Mouse (Mus musculus): ENCODE results near the gene Sbk3.

Sbk3 gene

DNA sequence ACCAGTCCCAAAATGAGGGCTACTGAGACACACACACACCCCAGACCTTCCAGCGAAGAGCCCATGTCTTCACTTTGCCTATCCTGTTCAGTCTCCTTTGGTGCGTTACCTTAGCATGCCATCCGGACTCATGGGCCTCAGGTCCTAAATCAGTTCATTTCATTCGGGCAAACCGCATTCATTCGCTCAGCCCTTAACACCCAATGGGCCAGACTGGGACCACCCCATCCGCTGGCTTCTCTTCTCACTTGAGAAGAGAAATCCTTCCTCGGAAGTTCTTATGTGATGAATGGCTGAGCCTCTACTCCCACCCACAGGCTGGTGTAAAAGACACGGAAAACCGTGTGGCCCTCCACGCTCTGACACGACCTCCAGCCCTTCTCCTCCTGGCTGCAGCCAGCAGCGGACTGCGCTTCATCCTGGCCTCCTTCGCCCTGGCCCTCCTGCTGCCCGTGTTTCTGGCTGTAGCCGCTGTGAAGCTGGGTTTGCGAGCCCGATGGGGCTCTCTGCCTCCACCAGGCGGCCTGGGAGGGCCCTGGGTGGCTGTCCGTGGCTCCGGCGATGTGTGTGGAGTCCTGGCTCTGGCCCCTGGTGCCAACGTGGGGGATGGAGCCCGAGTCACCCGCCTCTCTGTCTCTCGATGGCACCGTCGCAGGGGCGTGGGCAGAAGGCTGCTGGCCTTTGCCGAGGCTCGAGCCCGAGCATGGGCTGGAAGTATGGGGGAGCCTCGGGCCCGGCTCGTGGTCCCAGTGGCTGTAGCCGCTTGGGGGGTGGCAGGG is 47.2 kb downstream of the Sbk3 start:
- Histone ChIP-seq H3K9me3 (ENCODE audit: low read length) (no peaks in the 10 kb centered on the region), H3K4me1 (replicated peaks; ENCODE audit: low read depth, low read length) (peaks cover 85% of the 10 kb centered on the region), H3K36me3 (ENCODE audit: insufficient read depth, low read length) (peaks cover 7% of the 10 kb centered on the region), H3K4me3 (replicated peaks; ENCODE audit: low read length) (peak overlapping the region; percentile 74), H3K27me3 (ENCODE audit: insufficient read depth, low read length) (peaks cover 45% of the 10 kb centered on the region)
- TF ChIP-seq NANOG (IDR thresholded peaks at IDR 0.05; ENCODE audit: borderline replicate concordance, low read length) = no peak
- no peak for TF ChIP-seq CTCF (conservative IDR thresholded peaks at IDR 0.05; ENCODE audit: low read length)
- no peak for TF ChIP-seq POU5F1 (IDR thresholded peaks at IDR 0.05; ENCODE audit: borderline replicate concordance, low read length)

DNA sequence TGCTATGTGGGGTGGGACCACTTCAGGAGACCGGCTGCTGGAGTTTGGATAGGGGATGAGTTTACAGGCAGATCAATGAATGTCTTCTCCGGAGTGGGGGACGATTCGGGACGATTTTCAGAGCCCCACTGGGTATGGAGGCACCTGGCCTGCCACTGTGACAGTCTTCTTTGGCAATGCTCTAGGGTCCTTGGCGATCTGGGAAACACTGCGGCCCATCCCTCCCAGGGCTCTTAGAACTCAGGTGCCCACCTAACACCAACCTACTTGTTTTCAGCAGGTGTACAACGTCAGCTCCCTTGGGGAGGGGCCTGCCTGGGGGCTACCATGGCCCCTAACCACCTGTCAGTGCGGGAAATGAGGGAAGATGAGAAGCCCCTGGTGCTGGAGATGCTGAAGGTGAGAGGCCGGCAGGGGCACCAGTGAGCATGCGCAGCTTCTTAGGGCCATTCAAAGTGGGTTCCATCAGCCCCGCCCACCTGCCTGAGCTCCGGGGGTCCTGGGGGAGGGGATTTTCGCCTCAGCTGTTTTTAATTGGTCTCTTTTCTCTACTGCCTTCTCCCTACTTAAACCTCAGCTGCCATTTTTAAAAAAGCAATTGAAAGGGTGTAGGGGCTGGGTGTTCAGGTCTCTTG is 47.9 kb downstream of the Sbk3 start:
- no peaks in the 10 kb centered on the region for H3K9me3 ChIP-seq (ENCODE audit: low read length)
- H3K36me3 ChIP-seq (ENCODE audit: insufficient read depth, low read length) = peaks cover 15% of the 10 kb centered on the region
- H3K4me3 ChIP-seq (replicated peaks; ENCODE audit: low read length) = peak overlapping the region; percentile 74
- H3K4me1 ChIP-seq (replicated peaks; ENCODE audit: low read depth, low read length) = peaks cover 92% of the 10 kb centered on the region
- peaks cover 41% of the 10 kb centered on the region for H3K27me3 ChIP-seq (ENCODE audit: insufficient read depth, low read length)
- TF ChIP-seq NANOG (IDR thresholded peaks at IDR 0.05; ENCODE audit: borderline replicate concordance, low read length) = no peak
- TF ChIP-seq CTCF (conservative IDR thresholded peaks at IDR 0.05; ENCODE audit: low read length) = peak; percentile 19; the same call in 1 of the 2 replicates

DNA sequence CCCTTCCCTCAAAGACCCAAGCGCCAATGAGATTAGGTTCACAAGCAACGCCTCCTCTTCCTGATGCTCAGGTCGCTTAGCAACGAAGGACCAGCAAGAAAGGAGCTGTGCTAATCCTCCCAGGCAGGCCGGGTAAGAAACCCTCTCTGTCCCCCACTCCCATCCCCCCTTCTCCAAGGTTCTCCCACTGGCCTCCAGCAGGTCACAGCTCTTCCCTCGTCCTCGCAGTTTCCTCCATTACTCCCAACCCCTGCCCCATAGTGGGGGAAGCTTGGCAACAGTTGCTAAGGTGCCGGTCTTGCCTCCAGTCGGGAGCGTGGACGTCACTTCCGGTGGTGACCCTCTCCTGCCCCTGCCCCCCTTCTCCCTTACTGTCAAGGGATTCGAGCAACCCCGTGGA is 48.5 kb downstream of the Sbk3 start:
- peaks cover 36% of the 10 kb centered on the region for H3K27me3 ChIP-seq (ENCODE audit: insufficient read depth, low read length)
- H3K4me1 ChIP-seq (replicated peaks; ENCODE audit: low read depth, low read length) = peaks cover 97% of the 10 kb centered on the region
- no peaks in the 10 kb centered on the region for H3K9me3 ChIP-seq (ENCODE audit: low read length)
- H3K36me3 ChIP-seq (ENCODE audit: insufficient read depth, low read length) = peaks cover 20% of the 10 kb centered on the region
- H3K4me3 ChIP-seq (replicated peaks; ENCODE audit: low read length) = peak overlapping the region; percentile 74
- no peak for TF ChIP-seq NANOG (IDR thresholded peaks at IDR 0.05; ENCODE audit: borderline replicate concordance, low read length)
- TF ChIP-seq POU5F1 (IDR thresholded peaks at IDR 0.05; ENCODE audit: borderline replicate concordance, low read length) = no peak
- no peak for TF ChIP-seq CTCF (conservative IDR thresholded peaks at IDR 0.05; ENCODE audit: low read length)

DNA sequence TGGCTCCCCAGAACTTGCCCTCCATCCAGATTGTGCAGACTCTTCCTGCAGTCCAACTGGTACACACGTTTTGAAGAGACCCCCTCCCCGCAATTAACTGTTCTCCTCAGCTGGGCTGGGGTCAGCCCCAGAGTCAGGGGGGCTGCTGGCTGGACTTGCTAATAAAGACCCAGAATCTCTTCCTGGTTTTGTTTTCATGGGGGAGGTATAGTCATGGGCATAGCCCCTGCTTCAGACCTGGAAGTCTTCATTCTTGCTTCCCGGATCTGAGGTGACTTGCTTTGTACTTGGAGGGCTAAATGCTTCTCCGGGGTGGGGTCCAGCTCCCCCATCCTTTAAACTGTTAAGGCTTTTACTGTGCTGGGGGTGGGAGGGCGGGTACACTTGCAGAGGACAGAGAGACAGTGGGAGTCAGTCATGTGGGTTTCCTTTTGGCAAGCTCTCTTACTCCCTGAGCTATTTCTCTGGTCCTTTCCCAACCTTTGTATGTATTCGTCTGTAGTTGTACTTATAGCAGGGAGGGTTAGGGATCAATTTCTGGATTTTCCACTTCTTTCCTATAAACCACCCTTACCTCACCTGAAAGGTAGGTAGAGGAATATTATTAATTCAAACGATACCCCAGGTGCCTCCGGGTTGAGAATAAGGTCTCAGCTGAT is 49.0 kb downstream of the Sbk3 start, which contains the start of gene Nat14:
TSS of gene Nat14 (plus strand) at position 205 of the 659 bp plus-strand sequence.
- Histone ChIP-seq H3K9me3 (ENCODE audit: low read length) (no peaks in the 10 kb centered on the region), H3K4me1 (replicated peaks; ENCODE audit: low read depth, low read length) (peaks cover 96% of the 10 kb centered on the region), H3K36me3 (ENCODE audit: insufficient read depth, low read length) (peaks cover 25% of the 10 kb centered on the region), H3K27me3 (ENCODE audit: insufficient read depth, low read length) (peaks cover 31% of the 10 kb centered on the region), H3K4me3 (replicated peaks; ENCODE audit: low read length) (peak within 1 kb of the TSS; percentile 74)
- TF ChIP-seq CTCF (conservative IDR thresholded peaks at IDR 0.05; ENCODE audit: low read length) (no peak), NANOG (IDR thresholded peaks at IDR 0.05; ENCODE audit: borderline replicate concordance, low read length) (no peak), POU5F1 (IDR thresholded peaks at IDR 0.05; ENCODE audit: borderline replicate concordance, low read length) (no peak)

DNA sequence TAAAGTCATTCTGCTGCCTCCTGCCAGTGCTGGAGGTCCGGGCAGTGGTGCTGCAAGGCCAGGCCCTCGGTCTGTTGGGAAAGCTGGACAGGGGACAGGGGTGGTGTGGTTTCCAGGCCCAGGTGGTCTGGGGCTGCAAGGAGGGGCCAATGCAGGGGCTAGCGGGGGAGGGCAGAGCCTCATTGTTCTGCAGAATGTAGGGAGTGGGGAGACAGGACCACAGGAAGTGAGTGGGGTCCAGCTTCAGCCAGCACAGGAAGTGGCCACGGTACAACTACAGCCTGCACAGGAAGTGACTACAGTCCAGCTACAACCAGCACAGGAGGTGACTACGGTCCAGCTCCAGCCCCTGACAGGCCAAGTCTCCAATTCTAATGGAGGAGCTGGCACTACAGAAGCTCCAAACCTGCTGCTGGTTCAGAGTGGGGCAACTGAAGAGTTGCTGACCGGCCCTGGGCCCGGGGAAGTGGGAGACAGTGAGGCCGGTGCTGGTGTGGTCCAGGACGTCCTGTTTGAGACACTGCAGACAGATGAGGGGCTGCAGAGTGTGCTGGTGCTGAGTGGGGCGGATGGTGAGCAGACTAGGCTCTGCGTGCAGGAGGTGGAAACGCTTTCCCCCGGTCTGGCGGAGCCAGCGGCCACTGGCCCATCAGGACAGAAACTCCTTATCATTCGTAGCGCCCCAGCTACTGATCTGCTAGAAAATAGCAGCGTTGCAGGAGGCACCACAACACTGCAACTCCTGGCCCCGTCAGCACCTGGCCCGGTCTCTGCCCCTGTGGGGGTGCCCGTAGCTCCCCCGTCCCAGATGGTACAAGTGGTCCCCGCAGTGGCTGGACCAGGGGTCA is 49.8 kb downstream of the Sbk3 start:
- Histone ChIP-seq H3K4me3 (replicated peaks; ENCODE audit: low read length) (peak overlapping the region; percentile 74), H3K36me3 (ENCODE audit: insufficient read depth, low read length) (peaks cover 33% of the 10 kb centered on the region), H3K9me3 (ENCODE audit: low read length) (no peaks in the 10 kb centered on the region), H3K4me1 (replicated peaks; ENCODE audit: low read depth, low read length) (peaks cover 96% of the 10 kb centered on the region), H3K27me3 (ENCODE audit: insufficient read depth, low read length) (peaks cover 23% of the 10 kb centered on the region)
- TF ChIP-seq NANOG (IDR thresholded peaks at IDR 0.05; ENCODE audit: borderline replicate concordance, low read length) (no peak), POU5F1 (IDR thresholded peaks at IDR 0.05; ENCODE audit: borderline replicate concordance, low read length) (no peak)

DNA sequence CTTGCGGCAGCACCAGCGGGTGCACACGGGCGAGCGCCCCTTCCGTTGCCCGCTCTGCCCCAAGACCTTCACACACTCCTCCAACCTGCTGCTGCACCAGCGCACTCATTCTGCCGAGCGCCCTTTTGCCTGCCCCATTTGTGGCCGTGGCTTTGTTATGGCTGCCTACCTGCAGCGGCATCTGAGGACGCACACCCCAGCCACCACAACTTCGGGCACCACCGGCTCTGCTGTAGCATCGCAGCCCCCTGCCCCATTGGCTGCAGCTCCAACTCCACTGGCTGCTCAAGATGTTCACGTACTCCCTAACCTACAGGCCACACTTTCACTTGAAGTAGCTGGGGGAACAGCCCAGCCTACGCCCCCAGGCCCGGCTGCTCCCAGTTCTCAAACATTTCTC is 50.5 kb downstream of the Sbk3 start:
- peaks cover 97% of the 10 kb centered on the region for H3K4me1 ChIP-seq (replicated peaks; ENCODE audit: low read depth, low read length)
- peaks cover 18% of the 10 kb centered on the region for H3K27me3 ChIP-seq (ENCODE audit: insufficient read depth, low read length)
- H3K4me3 ChIP-seq (replicated peaks; ENCODE audit: low read length) = peak overlapping the region; percentile 74
- no peaks in the 10 kb centered on the region for H3K9me3 ChIP-seq (ENCODE audit: low read length)
- no peak for TF ChIP-seq POU5F1 (IDR thresholded peaks at IDR 0.05; ENCODE audit: borderline replicate concordance, low read length)
- no peak for TF ChIP-seq NANOG (IDR thresholded peaks at IDR 0.05; ENCODE audit: borderline replicate concordance, low read length)
- no peak for TF ChIP-seq CTCF (conservative IDR thresholded peaks at IDR 0.05; ENCODE audit: low read length)
- H3K36me3 ChIP-seq (ENCODE audit: insufficient read depth, low read length) = peaks cover 34% of the 10 kb centered on the region

DNA sequence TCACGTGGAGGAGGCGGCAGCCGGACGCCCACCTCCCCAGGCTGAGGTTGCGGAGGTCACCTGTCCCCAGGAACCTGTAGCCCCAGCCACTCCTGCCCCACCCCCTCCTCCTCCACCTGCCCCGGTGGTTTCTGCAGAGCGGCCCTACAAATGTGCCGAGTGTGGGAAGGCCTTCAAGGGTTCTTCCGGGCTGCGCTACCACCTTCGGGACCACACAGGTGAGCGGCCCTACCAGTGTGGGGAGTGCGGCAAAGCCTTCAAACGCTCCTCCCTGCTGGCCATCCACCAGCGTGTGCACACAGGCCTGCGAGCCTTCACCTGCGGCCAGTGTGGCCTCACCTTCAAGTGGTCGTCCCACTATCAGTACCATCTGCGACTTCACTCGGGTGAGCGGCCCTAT is 51.0 kb downstream of the Sbk3 start:
- peaks cover 92% of the 10 kb centered on the region for H3K4me1 ChIP-seq (replicated peaks; ENCODE audit: low read depth, low read length)
- TF ChIP-seq POU5F1 (IDR thresholded peaks at IDR 0.05; ENCODE audit: borderline replicate concordance, low read length) = no peak
- TF ChIP-seq NANOG (IDR thresholded peaks at IDR 0.05; ENCODE audit: borderline replicate concordance, low read length) = no peak
- TF ChIP-seq CTCF (conservative IDR thresholded peaks at IDR 0.05; ENCODE audit: low read length) = no peak

More for the DNA sequence above, 51.0 kb downstream of the Sbk3 start:
- no peaks in the 10 kb centered on the region for H3K9me3 ChIP-seq (ENCODE audit: low read length)
- H3K27me3 ChIP-seq (ENCODE audit: insufficient read depth, low read length) = peaks cover 13% of the 10 kb centered on the region
- H3K4me3 ChIP-seq (replicated peaks; ENCODE audit: low read length) = peak overlapping the region; percentile 74
- H3K36me3 ChIP-seq (ENCODE audit: insufficient read depth, low read length) = peaks cover 34% of the 10 kb centered on the region
